15 mouse cellular contexts compared by ENCODE assay signal in the genomic region with DNA sequence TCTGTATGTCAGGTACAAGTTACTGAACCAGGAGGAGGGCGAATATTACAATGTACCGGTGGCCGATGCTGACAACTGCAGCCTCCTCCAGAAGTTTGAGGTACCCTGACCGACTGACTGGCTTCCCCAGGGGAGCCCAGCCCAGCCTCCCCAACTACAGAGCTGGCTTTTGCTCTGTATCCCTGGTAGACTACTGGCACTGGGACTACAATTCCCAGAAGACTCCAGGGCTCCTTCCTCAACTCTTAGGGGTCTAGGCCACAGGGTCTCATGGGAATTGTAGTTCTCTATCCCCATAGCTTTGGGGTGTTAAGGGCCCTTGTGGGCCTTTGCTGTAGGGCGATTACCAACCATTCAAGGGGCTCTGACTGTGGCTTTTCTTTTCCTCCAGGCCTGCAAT. TPM values are rescaled to one million over a fixed set of nuclear protein-coding genes. Genes with fewer than 3 reads are reported as not detected.
DNase-seq lines count a peak whose midpoint lies in the region; ATAC-seq and TF ChIP-seq lines count a peak whose summit lies in the region.
"Had no signal": no experiment of that assay in that cellular context is flagged by ENCODE, and none has a peak within 500 bp of the region (broad histone marks: within the 10 kb centered on the region; RNA-seq: fewer than 3 reads in every experiment).

No protein-coding gene starts in this region.

- H3K4me2 ChIP-seq in midbrain, embryonic 11.5 days: no peak overlapping the region
- H3K4me2 ChIP-seq in forebrain, embryonic 13.5 days: no peak overlapping the region
- no peak overlapping the region for H3K4me2 ChIP-seq in hindbrain, postnatal 0 days (ENCODE audit: low read depth, low read length)
- H3K4me2 ChIP-seq: heart, embryonic 15.5 days had no signal

- H3K4me3 ChIP-seq in midbrain, embryonic 11.5 days (ENCODE audit: low read depth, low read length): no peak overlapping the region
- no peak overlapping the region for H3K4me3 ChIP-seq in midbrain, embryonic 10.5 days
- H3K4me3 ChIP-seq in forebrain, embryonic 13.5 days: no peak overlapping the region
- no peak overlapping the region for H3K4me3 ChIP-seq in hindbrain, postnatal 0 days (ENCODE audit: low read length)
- H3K4me3 ChIP-seq: heart, embryonic 15.5 days had no signal

- WGBS in midbrain, embryonic 11.5 days: 76% methylated on average over 5 of the region's 5 CpGs
- 68% methylated on average over 5 of the region's 5 CpGs for WGBS in midbrain, embryonic 10.5 days
- 67% methylated on average over 5 of the region's 5 CpGs for WGBS in forebrain, embryonic 13.5 days
- 74% methylated on average over 5 of the region's 5 CpGs for WGBS in hindbrain, postnatal 0 days

- peaks cover 5% of the 10 kb centered on the region; the same call in 1 of the 2 replicates for H3K4me1 ChIP-seq in midbrain, embryonic 11.5 days (ENCODE audit: control insufficient read depth, insufficient read depth, low read length)
- H3K4me1 ChIP-seq in midbrain, embryonic 10.5 days: peaks cover 14% of the 10 kb centered on the region
- H3K4me1 ChIP-seq in forebrain, embryonic 13.5 days: no peaks in the 10 kb centered on the region
- H3K4me1 ChIP-seq in hindbrain, postnatal 0 days (ENCODE audit: insufficient read depth, low read length): no peaks in the 10 kb centered on the region
- H3K4me1 ChIP-seq: heart, embryonic 15.5 days had no signal

- no peak overlapping the region for H3K9ac ChIP-seq in midbrain, embryonic 11.5 days (ENCODE audit: low read length)
- no peak overlapping the region for H3K9ac ChIP-seq in forebrain, embryonic 13.5 days
- no peak overlapping the region for H3K9ac ChIP-seq in hindbrain, postnatal 0 days (replicated peaks; ENCODE audit: low read length)
- H3K9ac ChIP-seq: heart, embryonic 15.5 days had no signal

- H3K27ac ChIP-seq in midbrain, embryonic 11.5 days (ENCODE audit: low read depth, low read length): no peak overlapping the region
- no peak overlapping the region for H3K27ac ChIP-seq in midbrain, embryonic 10.5 days (replicated peaks)
- no peak overlapping the region for H3K27ac ChIP-seq in forebrain, embryonic 13.5 days
- H3K27ac ChIP-seq in hindbrain, postnatal 0 days: no peak overlapping the region
- H3K27ac ChIP-seq: heart, embryonic 15.5 days had no signal

- peak; percentile 59 for DNase-seq in midbrain, embryonic 11.5 days (ENCODE audit: low spot score, missing footprints)
- DNase-seq in midbrain, embryonic 10.5 days (ENCODE audit: low spot score): no peak
- DNase-seq in hindbrain, postnatal 0 days (ENCODE audit: low spot score): peak; percentile 57
- peak; percentile 56 for DNase-seq in retina, postnatal 1 day
- no peak for DNase-seq in adrenal gland, postnatal 10 days
- no peak for DNase-seq in frontal cortex, postnatal 36 days (ENCODE audit: low spot score in 2 of 2)
- DNase-seq: cerebellum, adult 18-20 months; gastrocnemius, postnatal 25 days; kidney, postnatal 4 days; liver; right cerebral cortex, postnatal 4 days; thymus, postnatal 4 days had no signal

- no peaks in the 10 kb centered on the region for H3K36me3 ChIP-seq in midbrain, embryonic 11.5 days (ENCODE audit: control insufficient read depth, insufficient read depth, low read length)
- peaks cover 3% of the 10 kb centered on the region; the same call in 1 of the 2 replicates for H3K36me3 ChIP-seq in midbrain, embryonic 10.5 days
- no peaks in the 10 kb centered on the region for H3K36me3 ChIP-seq in forebrain, embryonic 13.5 days (ENCODE audit: poor library complexity, severe bottlenecking)
- H3K36me3 ChIP-seq in hindbrain, postnatal 0 days (ENCODE audit: insufficient read depth, low read length): no peaks in the 10 kb centered on the region
- H3K36me3 ChIP-seq: heart, embryonic 15.5 days had no signal

- TF ChIP-seq CTCF in hindbrain, postnatal 0 days (IDR thresholded peaks at IDR 0.05; ENCODE audit: low read depth): no peak

- ATAC-seq in midbrain, embryonic 11.5 days (ENCODE audit: low FRiP score): peak; percentile 75
- peak; percentile 83 for ATAC-seq in forebrain, embryonic 13.5 days
- peak; percentile 61; the same call in 1 of the 2 replicates for ATAC-seq in hindbrain, postnatal 0 days
- ATAC-seq: lung, postnatal 0 days had no signal

- peaks cover 4% of the 10 kb centered on the region; the same call in 1 of the 2 replicates for H3K9me3 ChIP-seq in midbrain, embryonic 11.5 days (ENCODE audit: control insufficient read depth, low read length)
- H3K9me3 ChIP-seq in midbrain, embryonic 10.5 days (replicated peaks): peaks cover 9% of the 10 kb centered on the region
- H3K9me3 ChIP-seq in forebrain, embryonic 13.5 days (replicated peaks): 0 out of 2 replicates have a peak, but pooled peaks cover 7% of the 10 kb centered on the region
- H3K9me3 ChIP-seq in hindbrain, postnatal 0 days (ENCODE audit: low read length): no peaks in the 10 kb centered on the region
- H3K9me3 ChIP-seq: heart, embryonic 15.5 days had no signal

- H3K27me3 ChIP-seq in midbrain, embryonic 11.5 days (ENCODE audit: control insufficient read depth, insufficient read depth, low read length): no peaks in the 10 kb centered on the region
- H3K27me3 ChIP-seq in midbrain, embryonic 10.5 days (ENCODE audit: low read depth, poor library complexity, severe bottlenecking): no peaks in the 10 kb centered on the region
- H3K27me3 ChIP-seq in forebrain, embryonic 13.5 days: no peaks in the 10 kb centered on the region
- no peaks in the 10 kb centered on the region for H3K27me3 ChIP-seq in hindbrain, postnatal 0 days (ENCODE audit: insufficient read depth, low read length)
- H3K27me3 ChIP-seq: heart, embryonic 15.5 days had no signal

RNA-seq across cellular contexts. Expression of a gene that starts 18.6 kb away (rescaled TPM):
- 4.2 and 4.4 TPM in 2 replicates for polyA plus RNA-seq in midbrain, embryonic 11.5 days (2014; fragmentation: Nextera tagmentation; extraction: Ambion mirVana)
- polyA plus RNA-seq in midbrain, embryonic 10.5 days (2016; fragmentation: Nextera tagmentation; extraction: Ambion mirVana): 1.7 and 2.7 TPM in 2 replicates
- polyA plus RNA-seq in forebrain, embryonic 13.5 days (2015; fragmentation: Nextera tagmentation; extraction: Ambion mirVana): 4.6 TPM in 2 replicates
- total RNA-seq in hindbrain, postnatal 0 days (2014; rRNA removed): 115 and 116 TPM in 2 replicates
- polyA plus RNA-seq in hindbrain, postnatal 0 days (2015; fragmentation: Nextera tagmentation; extraction: Ambion mirVana): 4.0 and 4.6 TPM in 2 replicates
- total RNA-seq in adrenal gland, postnatal 10 days (2021): 1 to 10 TPM; 8.8 to 9.4 TPM

RNA-seq across cellular contexts. Expression of a gene that starts 25.1 kb away (rescaled TPM):
- 0.31 and 0.77 TPM in 2 replicates for polyA plus RNA-seq in midbrain, embryonic 11.5 days (2014; fragmentation: Nextera tagmentation; extraction: Ambion mirVana)
- polyA plus RNA-seq in midbrain, embryonic 10.5 days (2016; fragmentation: Nextera tagmentation; extraction: Ambion mirVana): 0.71 and 1.2 TPM in 2 replicates
- 0.62 and 0.77 TPM in 2 replicates for polyA plus RNA-seq in forebrain, embryonic 13.5 days (2015; fragmentation: Nextera tagmentation; extraction: Ambion mirVana)
- 6.7 and 8.0 TPM in 2 replicates for total RNA-seq in hindbrain, postnatal 0 days (2014; rRNA removed)
- 4.2 and 5.7 TPM in 2 replicates for polyA plus RNA-seq in hindbrain, postnatal 0 days (2015; fragmentation: Nextera tagmentation; extraction: Ambion mirVana)
- 1 to 10 TPM; 1.6 to 2.6 TPM for total RNA-seq in adrenal gland, postnatal 10 days (2021)

RNA-seq across cellular contexts. Expression of a gene that starts 25.2 kb away (rescaled TPM):
- polyA plus RNA-seq in midbrain, embryonic 11.5 days (2014; fragmentation: Nextera tagmentation; extraction: Ambion mirVana): 38.1 and 41.2 TPM in 2 replicates
- 29.6 and 35.1 TPM in 2 replicates for polyA plus RNA-seq in midbrain, embryonic 10.5 days (2016; fragmentation: Nextera tagmentation; extraction: Ambion mirVana)
- polyA plus RNA-seq in forebrain, embryonic 13.5 days (2015; fragmentation: Nextera tagmentation; extraction: Ambion mirVana): 14.6 and 16.3 TPM in 2 replicates
- 22.6 and 42.7 TPM in 2 replicates for total RNA-seq in hindbrain, postnatal 0 days (2014; rRNA removed)
- 25.9 and 29.1 TPM in 2 replicates for polyA plus RNA-seq in hindbrain, postnatal 0 days (2015; fragmentation: Nextera tagmentation; extraction: Ambion mirVana)
- total RNA-seq in adrenal gland, postnatal 10 days (2021): 100 to 1,000 TPM; 110 to 126 TPM

Comparison
In these comparisons a context has a peak if more than half of its experiments do, and no peak if none do; other contexts are left out.
1. DNase-seq: peak in midbrain, embryonic 11.5 days (single experiment), hindbrain, postnatal 0 days (single experiment) and retina, postnatal 1 day (single experiment); none in midbrain, embryonic 10.5 days (single experiment), adrenal gland, postnatal 10 days (single experiment) and frontal cortex, postnatal 36 days (0 of 2).
2. Peak in every context shown above with its lines, with median percentiles within 50 percentile points of each other: ATAC-seq.